Mouse (Mus musculus) C2C12 (cell line): ENCODE results near the gene Map7. TPM values are rescaled to one million over a fixed set of nuclear protein-coding genes. Genes with fewer than 3 reads are reported as not detected.

Experiments used
- H3K27me3 ChIP-seq: one replicate; pipeline ENCODE4 v1.6.1; 2011; ENCODE audit not compliant: control insufficient read depth, insufficient read depth, insufficient read length
- H3K36me3 ChIP-seq: one replicate; pipeline ENCODE4 v1.6.1; 2011; ENCODE audit not compliant: control insufficient read depth, insufficient read depth
- H3K4me3 ChIP-seq: one replicate; pipeline ENCODE4 v1.5.1; 2011; ENCODE audit warnings: mild to moderate bottlenecking, control low read depth; ENCODE audit not compliant: poor library complexity, insufficient read depth, severe bottlenecking
- H3K79me2 ChIP-seq: one replicate; pipeline ENCODE4 v1.6.1; 2011; ENCODE audit not compliant: control insufficient read depth, insufficient read depth
- H3K79me3 ChIP-seq: one replicate; pipeline ENCODE4 v1.6.1; 2011; ENCODE audit warnings: low read depth, control low read depth
- H3ac ChIP-seq: one replicate; pipeline ENCODE3; 2011; ENCODE audit warnings: low read depth; ENCODE audit not compliant: control insufficient read depth, insufficient read length
- CEBPB ChIP-seq: IDR thresholded peaks from one replicate; pipeline ENCODE4 v1.6.1; 2011; ENCODE audit warnings: low read depth, mild to moderate bottlenecking, control low read depth, moderate library complexity
- CTCF ChIP-seq: IDR thresholded peaks from one replicate; pipeline ENCODE4 v1.5.1; 2011; ENCODE audit not compliant: control insufficient read depth, insufficient read depth, insufficient read length
- FOSL1 ChIP-seq: IDR thresholded peaks from one replicate; pipeline ENCODE4 v1.8.0; 2011; ENCODE audit warnings: mild to moderate bottlenecking, low read length; ENCODE audit not compliant: poor library complexity, insufficient read depth, severe bottlenecking
- MAX ChIP-seq: IDR thresholded peaks from one replicate; pipeline ENCODE4 v1.6.1; 2011; ENCODE audit warnings: mild to moderate bottlenecking, control low read depth
- MYOD1 ChIP-seq: IDR thresholded peaks from one replicate; pipeline ENCODE4 v1.6.1; 2011; ENCODE audit warnings: low read depth; ENCODE audit not compliant: control insufficient read depth, insufficient read length
- MYOG ChIP-seq: IDR thresholded peaks from one replicate; pipeline ENCODE4 v1.6.1; 2011; ENCODE audit not compliant: control insufficient read depth, insufficient read length; ENCODE audit errors: extremely low read depth
- USF1 ChIP-seq: IDR thresholded peaks from one replicate; pipeline ENCODE4 v1.6.1; 2011; ENCODE audit warnings: low read depth, mild to moderate bottlenecking, control low read depth, moderate library complexity
- polyA plus RNA-seq: library from polyadenylated mRNA; unstranded; fragments of >200 nt; fragmentation: generic; extraction: Trizol; gene quantifications from one replicate; pipeline ENCODE4 v1.2.1, GENCODE M21; 2012; ENCODE audit warnings: missing spikeins

Gene Map7
- polyA plus RNA-seq, 1 experiment, result 0.12 TPM

DNA sequence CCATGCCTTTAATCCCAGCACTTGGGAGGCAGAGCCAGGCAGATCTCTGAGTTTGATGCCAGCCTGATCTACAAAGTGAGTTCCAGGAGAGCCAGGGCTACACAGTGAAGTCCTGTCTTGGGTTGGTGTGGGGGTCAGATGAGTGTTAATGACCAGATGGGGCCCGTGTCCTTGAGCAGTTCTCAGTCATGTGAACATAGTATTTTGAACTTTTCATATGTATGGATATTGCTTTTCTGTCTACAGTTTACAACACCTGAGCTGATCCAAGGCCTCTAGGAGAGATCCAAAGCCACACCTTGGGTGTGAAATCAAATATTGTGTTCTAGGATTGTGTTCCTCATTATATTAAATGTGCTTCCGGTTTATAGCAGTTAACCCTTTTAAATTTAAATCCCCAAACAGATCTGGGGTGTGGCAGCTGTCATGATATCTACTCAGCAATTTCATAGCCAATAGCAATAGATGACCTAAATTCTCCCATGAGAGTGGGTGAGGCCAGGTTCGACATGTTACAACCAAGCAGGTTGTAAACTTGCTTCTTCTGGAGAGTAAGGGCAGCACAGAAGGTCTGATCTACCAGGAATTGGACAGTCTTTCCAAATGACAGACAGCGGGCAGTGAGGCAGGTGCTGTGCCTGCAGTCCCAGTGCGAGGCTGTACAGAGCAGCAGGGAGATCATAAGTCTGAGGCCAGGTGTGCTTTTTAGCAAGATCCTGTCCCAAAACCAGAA is 61.5 kb downstream of the Map7 start:
- TF ChIP-seq USF1 (no peak), CEBPB (no peak), FOSL1 (no peak), MYOD1 (no peak), CTCF (no peak), MYOG (no peak), MAX (no peak)
- no peak overlapping the region for H3ac ChIP-seq
- no peaks in the 10 kb centered on the region for H3K79me2 ChIP-seq
- no peaks in the 10 kb centered on the region for H3K79me3 ChIP-seq
- no peaks in the 10 kb centered on the region for H3K36me3 ChIP-seq
- H3K27me3 ChIP-seq, result no peaks in the 10 kb centered on the region
- no peak overlapping the region for H3K4me3 ChIP-seq

DNA sequence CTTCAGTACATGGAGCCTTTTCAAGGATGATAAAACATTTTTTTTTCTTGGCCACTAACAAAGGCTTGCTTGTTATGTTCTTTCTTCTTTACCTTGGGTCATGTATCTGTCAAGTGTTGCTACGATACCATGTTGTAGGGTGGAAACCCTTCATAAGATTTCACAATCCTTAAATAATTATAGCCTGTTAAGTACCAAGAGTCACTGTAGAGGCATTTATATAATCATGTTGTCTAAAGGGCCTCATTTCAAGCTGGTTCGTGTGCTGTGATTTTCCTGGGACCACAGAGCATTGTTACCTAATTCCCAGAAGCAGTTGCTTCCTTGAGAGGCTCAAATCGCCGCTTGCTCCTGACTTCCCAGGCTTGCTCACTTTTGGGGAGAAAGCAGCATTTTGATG is 66.1 kb downstream of the Map7 start:
- no peak overlapping the region for H3ac ChIP-seq
- H3K79me2 ChIP-seq, result no peaks in the 10 kb centered on the region
- H3K36me3 ChIP-seq, result no peaks in the 10 kb centered on the region
- no peaks in the 10 kb centered on the region for H3K79me3 ChIP-seq
- no peaks in the 10 kb centered on the region for H3K27me3 ChIP-seq
- H3K4me3 ChIP-seq, result no peak overlapping the region
- no peak for TF ChIP-seq MAX
- no peak for TF ChIP-seq CEBPB
- no peak for TF ChIP-seq FOSL1
- TF ChIP-seq MYOD1, result no peak
- TF ChIP-seq CTCF, result no peak
- TF ChIP-seq USF1, result no peak

GRCm38 (mm10) chr10:20216982-20217381 is 68.7 kb downstream of the Map7 start:
- no peaks in the 10 kb centered on the region for H3K79me2 ChIP-seq
- no peaks in the 10 kb centered on the region for H3K79me3 ChIP-seq
- no peak for TF ChIP-seq MAX
- no peak for TF ChIP-seq FOSL1
- no peak for TF ChIP-seq CTCF
- no peak for TF ChIP-seq MYOG
- H3ac ChIP-seq, result no peak overlapping the region
- H3K27me3 ChIP-seq, result peaks cover 3% of the 10 kb centered on the region
- H3K36me3 ChIP-seq, result no peaks in the 10 kb centered on the region
- no peak overlapping the region for H3K4me3 ChIP-seq

- Histone ChIP-seq H3ac (no peak overlapping the region), H3K36me3 (no peaks in the 10 kb centered on the region), H3K4me3 (no peak overlapping the region), H3K27me3 (peaks cover 3% of the 10 kb centered on the region), H3K79me2 (no peaks in the 10 kb centered on the region), H3K79me3 (no peaks in the 10 kb centered on the region)
- TF ChIP-seq USF1 (no peak), MYOG (no peak), FOSL1 (no peak), MAX (no peak), MYOD1 (no peak)
Measured at GRCm38 (mm10) chr10:20218866-20219265, 70.6 kb downstream of the Map7 start.

DNA sequence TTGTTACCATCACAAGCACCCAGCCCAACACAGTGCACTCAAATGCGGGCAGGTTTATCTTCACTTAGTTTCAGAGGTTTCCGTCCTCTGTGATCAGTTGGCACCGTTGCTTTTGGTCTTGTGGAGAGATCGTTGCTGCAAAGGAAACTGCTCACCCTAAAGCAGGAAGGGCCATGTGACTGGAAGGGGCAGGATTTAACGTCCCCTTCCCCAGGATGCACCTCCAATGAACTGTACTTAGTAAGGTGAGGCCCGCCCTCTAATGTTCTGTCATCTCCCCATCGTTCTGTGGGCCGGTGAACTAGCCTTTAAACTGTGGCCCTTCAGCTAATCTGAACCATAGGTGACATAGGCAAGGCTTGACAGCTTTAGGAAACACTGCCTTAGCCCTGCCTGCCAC is 71.3 kb downstream of the Map7 start:
- H3K27me3 ChIP-seq, result peaks cover 3% of the 10 kb centered on the region
- TF ChIP-seq FOSL1 (no peak), MYOD1 (no peak), CEBPB (no peak), CTCF (no peak), MYOG (no peak), USF1 (no peak), MAX (no peak)
- H3K79me3 ChIP-seq, result no peaks in the 10 kb centered on the region
- H3ac ChIP-seq, result no peak overlapping the region
- no peak overlapping the region for H3K4me3 ChIP-seq
- no peaks in the 10 kb centered on the region for H3K36me3 ChIP-seq
- no peaks in the 10 kb centered on the region for H3K79me2 ChIP-seq

GRCm38 (mm10) chr10:20220443-20221071 is 72.3 kb downstream of the Map7 start:
- Histone ChIP-seq H3K79me2 (no peaks in the 10 kb centered on the region), H3K27me3 (peaks cover 3% of the 10 kb centered on the region), H3K36me3 (no peaks in the 10 kb centered on the region), H3ac (no peak overlapping the region), H3K4me3 (no peak overlapping the region), H3K79me3 (no peaks in the 10 kb centered on the region)
- no peak for TF ChIP-seq CEBPB
- TF ChIP-seq CTCF, result no peak
- no peak for TF ChIP-seq USF1
- no peak for TF ChIP-seq MYOG
- TF ChIP-seq FOSL1, result no peak
- no peak for TF ChIP-seq MYOD1
- TF ChIP-seq MAX, result no peak
